Mouse (Mus musculus): ENCODE data around the gene Snapc4.
"Not testable (repeated sequence)": the region's sequence is repeated elsewhere in the genome, so short reads cannot be mapped to it uniquely, and the experiment has no call there.

Gene Snapc4

GRCm38 (mm10) chr2:26380131-26380771, at the start of gene Snapc4:
Gene Snapc4 (minus strand): TSS chr2:26380653.
- peak; percentile 88 for DNase-seq (ENCODE audit: low read depth)

- no peak for DNase-seq (ENCODE audit: low read depth)
These were observed 49.4 kb upstream of the Snapc4 start for GRCm38 (mm10) chr2:26429851-26430250.

DNA sequence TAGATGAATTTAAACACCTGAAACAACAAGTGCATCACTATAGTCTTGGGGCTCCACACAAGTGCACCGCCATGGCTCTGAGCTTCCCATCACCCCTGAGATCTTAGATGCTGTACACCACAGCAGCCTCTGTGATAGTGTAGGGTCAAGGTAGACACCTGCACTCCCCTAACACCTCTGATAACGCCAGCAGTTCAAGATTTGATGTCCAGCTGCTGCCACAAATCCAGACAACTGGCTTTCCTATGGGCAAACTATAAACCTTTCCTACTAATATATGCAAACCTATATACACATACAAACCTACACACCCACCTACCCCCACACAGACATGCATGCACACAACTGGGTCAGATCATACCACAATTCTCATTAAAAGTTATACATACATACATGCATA, 44.1 kb upstream of the Snapc4 start:
- DNase-seq (ENCODE audit: low read depth), result no peak

DNA sequence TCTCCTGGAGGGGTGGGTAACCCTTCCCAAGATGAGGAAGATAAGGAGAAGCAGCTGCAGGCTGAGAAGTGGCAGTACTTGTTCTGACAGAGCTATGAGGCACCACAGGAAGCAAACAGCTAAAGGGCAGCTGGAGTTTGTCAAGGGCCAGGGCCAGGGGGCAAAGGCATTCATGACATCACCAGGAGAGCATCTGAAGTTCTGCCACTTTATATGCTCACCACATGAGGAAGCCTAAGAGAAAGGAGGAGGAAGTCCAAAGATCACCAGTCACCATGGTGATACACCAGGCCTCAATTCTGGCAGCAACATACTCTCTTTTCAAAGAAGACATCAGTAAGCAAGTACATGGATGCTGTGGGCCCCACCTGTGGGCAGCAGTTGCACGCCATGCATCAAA, 42.6 kb upstream of the Snapc4 start:
- no peak for DNase-seq (ENCODE audit: low read depth)

- no peak for DNase-seq (ENCODE audit: low read depth)
These were observed 41.5 kb upstream of the Snapc4 start for GRCm38 (mm10) chr2:26421969-26422368.

DNA sequence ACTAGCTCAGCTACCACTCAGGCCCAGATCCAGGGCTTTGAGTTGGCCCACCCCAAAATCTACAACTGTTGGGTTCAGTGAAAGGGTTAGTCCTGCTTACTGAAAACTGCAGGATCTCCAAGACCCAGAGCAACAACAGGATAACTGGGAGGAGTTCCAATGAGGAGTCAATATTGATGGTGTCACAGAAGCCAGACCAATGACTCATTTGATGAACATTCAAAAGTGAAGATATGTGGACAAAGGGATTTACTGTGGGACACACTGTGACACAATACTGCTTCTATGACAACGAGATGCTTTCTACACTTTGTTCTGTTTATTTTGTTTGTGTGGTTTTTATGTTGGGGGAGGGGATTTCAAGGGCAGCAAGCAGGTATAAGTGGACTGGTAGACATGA, 37.7 kb upstream of the Snapc4 start:
- peak; percentile 67 for DNase-seq (ENCODE audit: low read depth)

GRCm38 (mm10) chr2:26417066-26417465, 36.6 kb upstream of the Snapc4 start:
- DNase-seq (ENCODE audit: low read depth), result no peak

DNA sequence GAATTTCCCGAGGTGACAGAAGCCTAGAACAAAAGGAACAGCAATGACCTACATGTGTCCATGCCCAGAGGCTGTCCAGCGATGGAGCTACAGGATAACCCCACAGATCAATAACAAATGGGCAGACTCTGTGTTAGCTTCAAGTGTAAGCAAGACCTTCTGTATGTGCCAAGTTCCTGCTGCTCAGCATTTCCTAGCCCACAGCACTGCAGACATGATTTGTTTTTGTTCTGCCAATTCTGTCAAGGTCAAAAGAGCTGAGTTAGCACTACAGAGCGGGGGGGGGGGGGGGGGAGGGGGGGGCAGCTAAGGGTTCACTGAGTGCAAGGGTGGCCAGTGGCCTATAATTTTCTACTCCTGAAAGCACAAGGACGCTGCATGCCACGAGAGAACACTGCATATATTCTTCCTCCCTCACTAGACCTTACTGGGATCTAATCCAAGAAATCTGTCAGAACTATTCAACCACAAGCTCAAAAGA, 30.5 kb upstream of the Snapc4 start:
- peak; percentile 79 for DNase-seq (ENCODE audit: low read depth)

DNA sequence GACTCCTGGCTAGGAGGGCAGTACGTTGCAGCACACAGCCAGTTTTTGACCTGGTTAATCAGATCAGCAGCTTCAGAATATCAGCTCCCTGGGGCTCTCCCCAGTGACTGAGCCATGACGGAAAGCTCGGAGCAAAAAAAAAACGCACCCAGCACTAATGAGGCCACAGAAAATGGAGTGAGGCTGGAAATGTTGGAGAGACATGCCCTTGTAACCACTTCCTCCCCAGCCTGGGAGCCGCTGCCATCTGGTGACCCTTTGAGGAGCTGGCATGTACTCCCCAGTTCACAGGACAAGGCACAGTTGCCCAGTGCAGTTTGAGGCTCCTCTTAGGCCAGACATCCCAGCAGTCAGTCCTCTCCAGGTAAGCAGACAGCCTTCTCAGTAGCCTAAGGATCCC, 29.6 kb upstream of the Snapc4 start:
- no peak for DNase-seq (ENCODE audit: low read depth)

DNA sequence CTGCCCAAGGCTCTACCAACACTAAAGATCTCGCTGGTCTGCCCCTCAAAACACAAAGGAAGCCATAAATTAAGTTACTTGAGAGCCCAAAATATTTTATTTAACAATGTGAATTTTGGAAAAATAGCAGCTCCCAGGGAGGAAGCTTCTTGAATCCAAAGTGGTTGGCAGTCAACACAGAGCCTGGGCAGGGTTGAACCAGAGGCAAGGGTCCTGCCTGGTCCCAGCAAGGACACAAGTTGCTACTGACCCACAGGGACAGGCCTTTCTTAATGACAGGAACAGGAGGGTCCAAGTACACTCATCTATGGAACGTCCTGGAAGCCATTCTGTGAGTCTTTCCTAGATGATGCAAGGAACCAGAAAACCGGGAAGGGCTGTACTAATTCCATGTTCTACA, 28.9 kb upstream of the Snapc4 start:
- DNase-seq (ENCODE audit: low read depth), result no peak

DNA sequence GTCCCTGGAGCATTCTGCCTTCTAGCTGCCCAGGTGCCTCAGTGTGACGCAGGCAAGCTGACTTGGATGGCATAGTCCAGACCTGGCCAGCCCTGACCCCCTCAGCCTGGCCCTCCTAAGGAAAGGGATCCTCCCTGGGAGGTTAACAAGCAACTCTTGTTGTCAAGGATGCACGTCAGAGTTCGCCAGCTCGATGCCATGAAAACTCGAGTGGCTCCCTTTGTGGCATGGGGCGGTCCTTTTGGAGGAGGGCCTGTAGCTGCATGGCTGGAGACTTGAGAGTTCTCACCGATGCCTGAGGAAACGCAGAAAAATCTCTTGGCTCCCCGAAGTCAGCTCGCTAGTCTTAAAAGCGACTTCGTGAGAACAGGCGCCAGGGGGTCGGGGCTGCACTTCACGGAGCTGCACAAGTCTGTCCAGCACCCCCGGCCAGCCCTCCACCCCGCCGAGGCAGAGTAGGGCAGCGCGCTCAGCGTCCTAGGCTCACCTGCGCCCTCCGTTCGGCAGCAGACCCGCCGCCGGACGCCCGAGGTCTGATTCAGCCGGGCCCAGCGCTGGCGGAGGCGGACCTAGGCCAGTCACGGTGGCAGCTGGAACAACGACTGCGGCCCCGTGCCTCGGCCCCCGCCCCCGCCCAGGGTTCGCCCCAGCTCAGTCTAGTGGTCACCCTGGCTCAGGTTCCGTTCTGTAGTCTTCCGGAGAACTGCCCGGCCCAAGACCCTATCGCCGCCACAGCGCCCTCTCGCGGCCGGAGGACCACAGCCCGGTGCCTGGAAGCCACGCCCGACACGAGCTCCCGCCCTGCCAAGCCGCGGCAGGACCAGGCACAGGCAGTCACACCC, 28.3 kb upstream of the Snapc4 start, which contains the start of gene Inpp5e:
Gene Inpp5e, minus strand, starts transcription at position 689 of the 842 bp plus-strand sequence.
- DNase-seq (ENCODE audit: low read depth), result peak; percentile 97

DNA sequence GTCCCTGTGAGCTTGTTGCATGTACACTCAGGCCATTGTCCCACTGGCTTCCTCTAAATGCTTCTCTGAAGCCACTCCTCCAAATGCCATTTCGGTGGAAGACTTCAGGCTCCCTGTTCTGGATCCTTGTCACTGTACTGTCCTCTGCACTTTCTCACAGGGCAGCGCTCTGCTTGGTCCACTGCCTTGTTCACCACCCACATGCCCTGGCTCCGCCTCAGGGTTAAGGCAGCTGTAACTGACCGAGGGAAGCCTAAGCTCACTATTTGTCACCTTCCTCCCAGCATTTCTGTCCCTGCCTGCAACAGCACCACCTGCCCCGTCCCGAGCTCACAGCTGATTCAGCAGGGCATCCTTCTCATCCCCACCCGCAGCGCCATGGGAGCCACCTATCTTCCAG, 22.9 kb upstream of the Snapc4 start:
- no peak for DNase-seq (ENCODE audit: low read depth)

- DNase-seq (ENCODE audit: low read depth), result no peak
These were observed 21.8 kb upstream of the Snapc4 start for GRCm38 (mm10) chr2:26402265-26402664.

- DNase-seq (ENCODE audit: low read depth), result no peak
These were observed 20.6 kb upstream of the Snapc4 start for GRCm38 (mm10) chr2:26401023-26401422.

DNA sequence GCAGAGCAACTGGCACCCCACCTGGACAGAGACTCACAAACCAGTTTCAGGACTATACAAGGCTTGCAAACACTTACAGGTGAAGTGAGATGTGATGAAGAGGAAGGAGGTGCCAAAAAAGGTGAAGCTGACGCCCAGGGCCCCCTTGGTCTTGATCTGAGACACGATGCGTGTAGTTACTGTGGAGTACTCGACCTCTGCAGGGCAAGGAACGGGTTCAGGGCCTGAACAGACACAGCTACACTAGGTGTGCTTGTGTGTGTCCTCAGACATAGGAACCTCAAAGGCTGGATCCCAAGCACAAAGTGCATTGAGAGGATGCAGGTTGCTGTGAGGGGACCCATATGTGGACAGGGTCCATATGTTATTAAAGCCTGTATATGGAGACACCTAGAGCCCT, 19.8 kb upstream of the Snapc4 start:
- no peak for DNase-seq (ENCODE audit: low read depth)

- DNase-seq (ENCODE audit: low read depth), result no peak
These were observed 19.2 kb upstream of the Snapc4 start for GRCm38 (mm10) chr2:26399647-26400046.

GRCm38 (mm10) chr2:26398978-26399377, 18.5 kb upstream of the Snapc4 start:
- no peak for DNase-seq (ENCODE audit: low read depth)

GRCm38 (mm10) chr2:26391617-26392016, 11.2 kb upstream of the Snapc4 start:
- no peak for DNase-seq (ENCODE audit: low read depth)

DNA sequence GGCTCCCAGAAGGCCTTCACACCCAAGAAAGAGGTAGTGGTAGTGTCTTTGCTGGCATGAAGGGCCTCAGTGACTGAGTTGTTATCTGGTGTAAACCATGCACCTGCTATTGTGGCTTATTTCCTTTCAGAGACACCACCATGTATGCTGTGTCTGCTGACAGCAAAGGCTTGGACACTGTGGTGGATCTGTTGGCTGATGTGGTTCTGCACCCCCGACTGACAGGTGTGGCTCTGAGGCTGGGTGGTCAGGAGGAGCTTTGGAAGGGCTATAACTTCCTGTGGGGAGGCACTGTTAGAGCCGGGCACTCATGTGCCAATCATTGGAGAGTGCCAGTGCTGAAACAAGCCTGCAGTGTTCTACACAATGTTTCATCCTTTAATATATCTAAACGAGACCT, 10.5 kb upstream of the Snapc4 start:
- DNase-seq (ENCODE audit: low read depth), result no peak

DNA sequence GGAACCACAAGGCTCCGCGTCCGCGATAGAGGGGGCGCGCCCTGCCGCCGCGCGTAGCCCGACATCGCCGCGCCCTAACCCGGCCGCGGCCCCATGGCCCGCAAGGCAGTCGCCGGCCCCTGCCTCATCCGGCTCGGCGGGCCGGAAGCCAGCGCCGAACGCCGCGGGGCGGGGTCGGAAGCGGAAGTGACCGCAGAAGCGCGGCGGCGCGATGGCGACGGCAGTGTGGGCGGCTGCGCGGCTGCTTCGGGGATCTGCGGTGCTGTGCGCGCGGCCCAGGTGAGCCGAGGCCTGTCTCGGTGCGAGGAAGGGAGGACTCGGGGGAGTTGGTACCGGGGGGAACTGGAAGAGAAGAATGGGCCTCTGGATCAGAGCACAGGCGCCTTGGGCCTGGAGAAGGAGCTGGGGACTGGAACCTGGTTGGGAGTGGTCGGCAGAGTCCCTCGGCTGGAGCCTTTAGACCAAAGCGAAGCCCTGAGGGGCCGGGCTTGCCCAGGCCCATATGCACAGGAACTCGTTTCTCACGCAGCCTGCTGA, 8.8 kb upstream of the Snapc4 start, which contains the start of the genes Entr1 and Pmpca:
Gene Entr1, minus strand, starts transcription at position 163 of the 537 bp plus-strand sequence.
Gene Pmpca, plus strand, starts transcription at position 186 of the 537 bp plus-strand sequence.
- DNase-seq (ENCODE audit: low read depth), result peak; percentile 90

DNA sequence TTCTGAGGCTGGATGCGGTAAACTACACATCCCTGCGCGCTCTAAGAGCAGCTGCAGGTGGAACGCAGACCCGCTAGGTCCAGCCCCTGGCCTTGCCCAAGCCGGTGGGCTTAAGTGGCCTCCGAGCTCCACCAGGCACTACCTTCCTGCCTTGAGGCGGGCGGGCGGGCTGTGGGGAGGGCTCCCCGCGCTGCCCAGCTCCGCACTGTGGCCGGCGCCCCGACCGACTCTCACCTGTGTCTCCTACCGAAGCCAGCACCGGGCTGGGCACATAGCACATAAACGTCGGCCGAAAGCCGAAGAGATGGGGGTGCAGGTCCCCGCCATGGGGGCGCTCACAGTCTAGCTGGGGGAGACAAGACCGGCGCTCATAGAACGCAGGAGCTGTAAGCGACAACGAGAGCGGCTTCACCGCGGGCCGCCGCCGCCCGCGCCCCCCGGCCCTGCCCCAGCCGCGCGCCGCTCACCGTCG, 8.3 kb upstream of the Snapc4 start:
- no peak for DNase-seq (ENCODE audit: low read depth)

DNA sequence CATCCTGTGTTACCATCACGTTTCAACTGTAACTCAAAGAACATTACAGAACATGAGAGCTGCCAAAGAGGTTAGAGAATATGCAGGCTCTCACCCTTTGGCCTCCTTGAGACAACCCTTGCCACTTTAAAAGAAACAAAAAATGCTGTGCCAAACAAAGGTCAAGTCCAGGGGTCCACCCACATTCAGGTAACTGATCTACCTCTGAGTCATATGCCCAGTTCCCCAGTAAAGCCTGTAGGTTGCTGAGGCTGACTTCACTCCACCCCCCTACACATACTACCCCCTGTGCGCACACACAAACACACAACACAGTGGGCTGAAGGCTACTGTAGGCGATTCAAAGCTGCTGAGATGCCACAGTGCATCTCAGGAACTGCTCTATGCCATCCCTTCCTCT, 7.3 kb upstream of the Snapc4 start:
- DNase-seq (ENCODE audit: low read depth), result no peak

GRCm38 (mm10) chr2:26380871-26381270, 418 bp upstream of the Snapc4 start:
- DNase-seq (ENCODE audit: low read depth), result not testable (repeated sequence)
